In genomic region chr14:60204993-60205392, GRCm38 (mm10) we compare ENCODE assay signal across 30 mouse cellular contexts. TPM values are rescaled to one million over a fixed set of nuclear protein-coding genes. Genes with fewer than 3 reads are reported as not detected.
A peak's percentile ranks its signal among the peaks of the same experiment; 100 is the strongest.
DNase-seq lines count a peak whose midpoint lies in the region; ATAC-seq and TF ChIP-seq lines count a peak whose summit lies in the region.
"Had no signal": no experiment of that assay in that cellular context is flagged by ENCODE, and none has a peak within 500 bp of the region (broad histone marks: within the 10 kb centered on the region; RNA-seq: fewer than 3 reads in every experiment).

No protein-coding gene starts in this region.

- H3K4me2 ChIP-seq in lung, postnatal 0 days (replicated peaks; ENCODE audit: low read depth, low read length), result no peak overlapping the region
- H3K4me2 ChIP-seq in neural tube, embryonic 15.5 days, result no peak overlapping the region
- H3K4me2 ChIP-seq: embryonic facial prominence, embryonic 12.5 days; embryonic facial prominence, embryonic 15.5 days; heart, embryonic 13.5 days; hindbrain, embryonic 14.5 days had no signal

- WGBS in lung, postnatal 0 days, result 80% methylated on average over 6 of the region's 6 CpGs
- 96% methylated on average over 6 of the region's 6 CpGs for WGBS in neural tube, embryonic 15.5 days

- H3K36me3 ChIP-seq in lung, postnatal 0 days (ENCODE audit: insufficient read depth, low read length), result no peaks in the 10 kb centered on the region
- no peaks in the 10 kb centered on the region for H3K36me3 ChIP-seq in neural tube, embryonic 15.5 days
- H3K36me3 ChIP-seq: embryonic facial prominence, embryonic 12.5 days; embryonic facial prominence, embryonic 15.5 days; heart, embryonic 13.5 days had no signal

- H3K4me3 ChIP-seq in lung, postnatal 0 days (ENCODE audit: low read depth, low read length), result no peak overlapping the region
- H3K4me3 ChIP-seq in neural tube, embryonic 15.5 days (replicated peaks), result no peak overlapping the region
- H3K4me3 ChIP-seq: embryonic facial prominence, embryonic 12.5 days; embryonic facial prominence, embryonic 15.5 days; gastrocnemius, adult 2 months; heart, embryonic 13.5 days had no signal

- ATAC-seq in lung, postnatal 0 days, result no peak
- peak; percentile 83 for ATAC-seq in granulocyte monocyte progenitor cell, adult 5-6 weeks (replicated peaks; ENCODE audit: poor library complexity, severe bottlenecking)
- ATAC-seq in megakaryocyte progenitor cell, adult 5-6 weeks (replicated peaks; ENCODE audit: poor library complexity), result peak; percentile 55
- no peak for ATAC-seq in neural tube, embryonic 15.5 days (ENCODE audit: low FRiP score)
- ATAC-seq: CD4-positive, CD25-positive, alpha-beta regulatory T cell, adult 4 months; forebrain, embryonic 14.5 days; forebrain, postnatal 0 days; hindbrain, postnatal 0 days; inflammation-experienced regulatory T-cells, adult 6 months had no signal

- H3K27me3 ChIP-seq in lung, postnatal 0 days (replicated peaks; ENCODE audit: insufficient read depth, low read length), result no peaks in the 10 kb centered on the region
- no peaks in the 10 kb centered on the region for H3K27me3 ChIP-seq in neural tube, embryonic 15.5 days (replicated peaks)
- H3K27me3 ChIP-seq: embryonic facial prominence, embryonic 12.5 days; embryonic facial prominence, embryonic 15.5 days; heart, embryonic 13.5 days had no signal

- H3K4me1 ChIP-seq in lung, postnatal 0 days (ENCODE audit: insufficient read depth, low read depth, low read length), result no peaks in the 10 kb centered on the region
- H3K4me1 ChIP-seq in neural tube, embryonic 15.5 days, result no peaks in the 10 kb centered on the region
- H3K4me1 ChIP-seq: embryonic facial prominence, embryonic 12.5 days; embryonic facial prominence, embryonic 15.5 days; heart, embryonic 13.5 days had no signal

- no peak for TF ChIP-seq EP300 in lung, postnatal 0 days (IDR thresholded peaks at IDR 0.05)

- no peaks in the 10 kb centered on the region for H3K9me3 ChIP-seq in lung, postnatal 0 days (ENCODE audit: low read length)
- H3K9me3 ChIP-seq in neural tube, embryonic 15.5 days (replicated peaks), result no peaks in the 10 kb centered on the region
- H3K9me3 ChIP-seq: embryonic facial prominence, embryonic 12.5 days; embryonic facial prominence, embryonic 15.5 days; heart, embryonic 13.5 days had no signal

- TF ChIP-seq CTCF in lung, postnatal 0 days (IDR thresholded peaks at IDR 0.05), result no peak

- H3K9ac ChIP-seq in lung, postnatal 0 days (replicated peaks; ENCODE audit: low read depth), result no peak overlapping the region
- H3K9ac ChIP-seq in neural tube, embryonic 15.5 days (replicated peaks), result no peak overlapping the region
- H3K9ac ChIP-seq: embryonic facial prominence, embryonic 12.5 days; embryonic facial prominence, embryonic 15.5 days; forebrain, postnatal 0 days; heart, embryonic 13.5 days; hindbrain, embryonic 14.5 days had no signal

- H3K27ac ChIP-seq in lung, postnatal 0 days (ENCODE audit: low read length), result no peak overlapping the region
- no peak overlapping the region for H3K27ac ChIP-seq in neural tube, embryonic 15.5 days (replicated peaks)
- H3K27ac ChIP-seq: embryonic facial prominence, embryonic 12.5 days; embryonic facial prominence, embryonic 15.5 days; gastrocnemius, adult 2 months; heart, embryonic 13.5 days; hindbrain, embryonic 14.5 days; hindbrain, postnatal 0 days had no signal

- DNase-seq in lung, postnatal 0 days (ENCODE audit: low spot score), result peak; percentile 11
- no peak for DNase-seq in lung, postnatal 10 days
- DNase-seq in gastrocnemius, postnatal 25 days, result no peak
- DNase-seq: adrenal gland, adult 8-10 months; adrenal gland, postnatal 25 days; cerebellum, adult 18-20 months; cerebellum, adult 9-10 months; cerebellum, postnatal 14 days; forebrain, postnatal 0 days; gastrocnemius, adult 2 months; gastrocnemius, postnatal 14 days; heart, adult 18-20 months; heart, postnatal 14 days; heart, postnatal 4 days had no signal

RNA-seq across cellular contexts. Expression of gene Atp8a2, which starts 8.0 kb away (rescaled TPM):
- 0.25 and 0.54 TPM in 2 replicates for polyA plus RNA-seq in lung, postnatal 0 days (2015; fragmentation: Nextera tagmentation; extraction: Ambion mirVana)
- 0.21 and 1.3 TPM in 2 replicates for total RNA-seq in granulocyte monocyte progenitor cell, adult 5-6 weeks (2014; fragmentation: Nextera tagmentation)
- 0.56 and 1.3 TPM in 2 replicates for total RNA-seq in granulocyte monocyte progenitor cell, adult 5-6 weeks (2017)
- 0.32 and 0.68 TPM in 2 replicates for total RNA-seq in megakaryocyte progenitor cell, adult 5-6 weeks (2015)
- 0.34 and 0.37 TPM in 2 replicates for total RNA-seq in megakaryocyte progenitor cell, adult 5-6 weeks (2017)
- 1 to 10 TPM in 1 of 2 experiments, under 1 TPM in 1; 1.00 to 1.2 TPM for total RNA-seq in gastrocnemius, postnatal 25 days (2021)
- 35.4 and 46.8 TPM in 2 replicates for polyA plus RNA-seq in neural tube, embryonic 15.5 days (2015; fragmentation: Nextera tagmentation; extraction: Ambion mirVana)

RNA-seq across cellular contexts. Expression of gene Nupl1, which starts 46.2 kb away (rescaled TPM):
- not detected in 2 replicates for polyA plus RNA-seq in lung, postnatal 0 days (2015; fragmentation: Nextera tagmentation; extraction: Ambion mirVana)
- not detected in 2 replicates for total RNA-seq in granulocyte monocyte progenitor cell, adult 5-6 weeks (2014; fragmentation: Nextera tagmentation)
- not detected in 2 replicates for total RNA-seq in granulocyte monocyte progenitor cell, adult 5-6 weeks (2017)
- not detected in 2 replicates for total RNA-seq in megakaryocyte progenitor cell, adult 5-6 weeks (2015)
- total RNA-seq in megakaryocyte progenitor cell, adult 5-6 weeks (2017), result not detected in 2 replicates
- not detected for total RNA-seq in gastrocnemius, postnatal 25 days (2021)
- 0.15 TPM in 1 of 2 replicates, not detected in the other for polyA plus RNA-seq in neural tube, embryonic 15.5 days (2015; fragmentation: Nextera tagmentation; extraction: Ambion mirVana)
- total RNA-seq: adrenal gland, postnatal 25 days; forebrain, postnatal 0 days; gastrocnemius, adult 2 months; heart, adult 18-20 months; heart, postnatal 4 days; MEL had no signal
- polyA plus RNA-seq: C2C12; embryonic facial prominence, embryonic 12.5 days; embryonic facial prominence, embryonic 15.5 days; forebrain, embryonic 11.5 days; forebrain, embryonic 14.5 days; forebrain, postnatal 0 days; heart, embryonic 13.5 days; heart, embryonic 16.5 days; hindbrain, embryonic 11.5 days; inflammation-experienced regulatory T-cells, adult 6 months had no signal

RNA-seq across cellular contexts. Expression of gene Gm49336, which starts 46.3 kb away (rescaled TPM):
- polyA plus RNA-seq in lung, postnatal 0 days (2015; fragmentation: Nextera tagmentation; extraction: Ambion mirVana), result 19.6 and 22.5 TPM in 2 replicates
- total RNA-seq in granulocyte monocyte progenitor cell, adult 5-6 weeks (2014; fragmentation: Nextera tagmentation), result 65.9 and 67.1 TPM in 2 replicates
- total RNA-seq in granulocyte monocyte progenitor cell, adult 5-6 weeks (2017), result 96.8 and 138 TPM in 2 replicates
- 78.5 and 89.2 TPM in 2 replicates for total RNA-seq in megakaryocyte progenitor cell, adult 5-6 weeks (2015)
- 97.0 and 110 TPM in 2 replicates for total RNA-seq in megakaryocyte progenitor cell, adult 5-6 weeks (2017)
- total RNA-seq in gastrocnemius, postnatal 25 days (2021), result 10 to 100 TPM; 27.3 to 27.5 TPM
- polyA plus RNA-seq in neural tube, embryonic 15.5 days (2015; fragmentation: Nextera tagmentation; extraction: Ambion mirVana), result 43.9 and 46.7 TPM in 2 replicates

Comparison
In these comparisons a context has a peak if more than half of its experiments do, and no peak if none do; other contexts are left out.
1. ATAC-seq: peak in granulocyte monocyte progenitor cell, adult 5-6 weeks (single experiment) and megakaryocyte progenitor cell, adult 5-6 weeks (single experiment); none in lung, postnatal 0 days (single experiment) and neural tube, embryonic 15.5 days (single experiment).